Mouse (Mus musculus): Measurements from ENCODE around the gene Gadd45a. TPM values are rescaled to one million over a fixed set of nuclear protein-coding genes. Genes with fewer than 3 reads are reported as not detected.

The Gadd45a gene
- 27.6 TPM for total RNA-seq (2023)

DNA sequence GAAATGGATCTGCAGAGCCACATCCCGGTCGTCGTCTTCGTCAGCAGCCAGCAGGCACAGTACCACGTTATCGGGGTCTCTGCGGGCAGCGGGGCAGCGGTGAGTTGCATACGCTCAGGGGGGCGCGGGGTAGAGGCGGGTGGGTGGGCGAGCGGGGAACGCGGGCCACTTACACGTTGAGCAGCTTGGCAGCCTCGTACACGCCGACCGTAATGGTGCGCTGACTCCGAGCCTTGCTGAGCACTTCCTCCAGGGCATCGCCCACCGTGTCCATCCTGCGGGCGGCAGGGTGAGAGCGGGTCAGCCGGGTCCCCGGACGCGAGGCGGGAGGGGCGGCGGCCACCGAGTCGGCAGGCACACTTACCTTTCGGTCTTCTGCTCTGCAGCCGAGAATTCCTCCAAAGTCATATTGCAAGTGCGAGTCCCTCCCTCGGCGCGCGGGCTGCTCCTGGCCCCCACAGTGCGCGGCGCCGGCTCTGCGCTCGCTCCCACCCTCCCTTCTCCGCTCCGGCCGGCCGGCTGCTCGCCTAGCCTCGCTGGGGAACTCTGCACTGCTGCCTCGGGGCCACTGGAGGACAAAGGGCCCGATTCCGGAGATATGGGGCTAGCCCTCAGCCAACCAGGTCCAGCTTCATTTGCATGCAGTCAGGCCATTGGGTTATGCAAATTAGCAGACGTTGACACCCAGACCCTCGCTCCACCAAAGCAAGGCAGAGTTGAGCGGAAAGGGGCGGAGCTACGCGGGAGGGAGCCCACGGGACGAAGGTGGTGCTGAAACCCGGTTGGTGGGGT lies at the start of gene Gadd45a:
Gene Gadd45a (minus strand): TSS at position 621 of the 792 bp plus-strand sequence.

Other genes with a start within 250 kb of the Gadd45a start
- gene Vmn1r39, start 226.8 kb downstream of the Gadd45a start, total RNA-seq (2023), result not detected
- 6.1 TPM for gene Gng12, start 141.1 kb downstream of the Gadd45a start, total RNA-seq (2023)
- 338 TPM for gene Serbp1, start 200.7 kb upstream of the Gadd45a start, total RNA-seq (2023)